Mouse (Mus musculus): ENCODE results near the gene Uqcc2. TPM values are rescaled to one million over a fixed set of nuclear protein-coding genes. Genes with fewer than 3 reads are reported as not detected.

Uqcc2 gene
- 316 and 330 TPM in 2 replicates for polyA plus RNA-seq (2012; rRNA removed)

- Histone ChIP-seq H3K27ac (ENCODE audit: insufficient read depth, low read length) (peak within 1 kb of the TSS; percentile 78), H3K4me1 (ENCODE audit: control insufficient read depth, insufficient read depth, low read length) (peaks cover 35% of the 10 kb centered on the region), H3K4me3 (replicated peaks; ENCODE audit: insufficient read depth, low read depth, low read length) (peak within 1 kb of the TSS; percentile 67), H3K27me3 (ENCODE audit: control insufficient read depth, insufficient read depth, low read length) (no peaks in the 10 kb centered on the region)
- WGBS: under 1% methylated on average over 46 of the region's 46 CpGs
- TF ChIP-seq POLR2A (IDR thresholded peaks at IDR 0.05; ENCODE audit: borderline replicate concordance, insufficient read depth, low read length): peak; percentile 91
- peak; percentile 77; the same call in 1 of the 2 replicates for TF ChIP-seq CTCF (IDR thresholded peaks at IDR 0.05; ENCODE audit: borderline replicate concordance, insufficient read depth, low read depth, low read length)
- peak; percentile 97 to 98 for DNase-seq
Measured at GRCm38 (mm10) chr17:27133551-27134141, at the start of gene Uqcc2. TSS of gene Uqcc2 (minus strand) at chr17:27133916.

GRCm38 (mm10) chr17:27182401-27182800, 48.7 kb upstream of the Uqcc2 start:
- TF ChIP-seq POLR2A (IDR thresholded peaks at IDR 0.05; ENCODE audit: borderline replicate concordance, insufficient read depth, low read length) (no peak), CTCF (IDR thresholded peaks at IDR 0.05; ENCODE audit: borderline replicate concordance, insufficient read depth, low read depth, low read length) (no peak)
- Histone ChIP-seq H3K4me1 (ENCODE audit: control insufficient read depth, insufficient read depth, low read length) (peaks cover 22% of the 10 kb centered on the region), H3K27me3 (ENCODE audit: control insufficient read depth, insufficient read depth, low read length) (no peaks in the 10 kb centered on the region), H3K27ac (ENCODE audit: insufficient read depth, low read length) (no peak overlapping the region), H3K4me3 (replicated peaks; ENCODE audit: insufficient read depth, low read depth, low read length) (no peak overlapping the region)
- no peak for DNase-seq
- 64% methylated on average over 5 of the region's 5 CpGs for WGBS

- H3K4me1 ChIP-seq (ENCODE audit: control insufficient read depth, insufficient read depth, low read length): peaks cover 17% of the 10 kb centered on the region
- DNase-seq: no peak
- H3K27me3 ChIP-seq (ENCODE audit: control insufficient read depth, insufficient read depth, low read length): no peaks in the 10 kb centered on the region
- WGBS: 69% methylated on average over 3 of the region's 3 CpGs
- no peak overlapping the region for H3K27ac ChIP-seq (ENCODE audit: insufficient read depth, low read length)
- TF ChIP-seq CTCF (IDR thresholded peaks at IDR 0.05; ENCODE audit: borderline replicate concordance, insufficient read depth, low read depth, low read length): no peak
- TF ChIP-seq POLR2A (IDR thresholded peaks at IDR 0.05; ENCODE audit: borderline replicate concordance, insufficient read depth, low read length): no peak
- H3K4me3 ChIP-seq (replicated peaks; ENCODE audit: insufficient read depth, low read depth, low read length): no peak overlapping the region
Measured at GRCm38 (mm10) chr17:27181666-27182065, 48.0 kb upstream of the Uqcc2 start.

- H3K4me3 ChIP-seq (replicated peaks; ENCODE audit: insufficient read depth, low read depth, low read length): no peak overlapping the region
- no peak for TF ChIP-seq POLR2A (IDR thresholded peaks at IDR 0.05; ENCODE audit: borderline replicate concordance, insufficient read depth, low read length)
- TF ChIP-seq CTCF (IDR thresholded peaks at IDR 0.05; ENCODE audit: borderline replicate concordance, insufficient read depth, low read depth, low read length): no peak
- no peaks in the 10 kb centered on the region for H3K27me3 ChIP-seq (ENCODE audit: control insufficient read depth, insufficient read depth, low read length)
- WGBS: 75% methylated on average over 12 of the region's 12 CpGs
- peaks cover 11% of the 10 kb centered on the region for H3K4me1 ChIP-seq (ENCODE audit: control insufficient read depth, insufficient read depth, low read length)
- no peak for DNase-seq
- H3K27ac ChIP-seq (ENCODE audit: insufficient read depth, low read length): no peak overlapping the region
Measured at GRCm38 (mm10) chr17:27179681-27180280, 46.1 kb upstream of the Uqcc2 start.

- Histone ChIP-seq H3K27me3 (ENCODE audit: control insufficient read depth, insufficient read depth, low read length) (no peaks in the 10 kb centered on the region), H3K4me3 (replicated peaks; ENCODE audit: insufficient read depth, low read depth, low read length) (no peak overlapping the region), H3K4me1 (ENCODE audit: control insufficient read depth, insufficient read depth, low read length) (peaks cover 17% of the 10 kb centered on the region), H3K27ac (ENCODE audit: insufficient read depth, low read length) (no peak overlapping the region)
- DNase-seq: no peak
- 96% methylated on average over 17 of the region's 17 CpGs for WGBS
- TF ChIP-seq POLR2A (IDR thresholded peaks at IDR 0.05; ENCODE audit: borderline replicate concordance, insufficient read depth, low read length) (no peak), CTCF (IDR thresholded peaks at IDR 0.05; ENCODE audit: borderline replicate concordance, insufficient read depth, low read depth, low read length) (no peak)
Measured at GRCm38 (mm10) chr17:27178427-27179177, 44.9 kb upstream of the Uqcc2 start.

GRCm38 (mm10) chr17:27178019-27178418, 44.3 kb upstream of the Uqcc2 start:
- no peak overlapping the region for H3K4me3 ChIP-seq (replicated peaks; ENCODE audit: insufficient read depth, low read depth, low read length)
- 92% methylated on average over 9 of the region's 9 CpGs for WGBS
- no peak for DNase-seq
- TF ChIP-seq CTCF (IDR thresholded peaks at IDR 0.05; ENCODE audit: borderline replicate concordance, insufficient read depth, low read depth, low read length): no peak
- TF ChIP-seq POLR2A (IDR thresholded peaks at IDR 0.05; ENCODE audit: borderline replicate concordance, insufficient read depth, low read length): no peak
- no peak overlapping the region for H3K27ac ChIP-seq (ENCODE audit: insufficient read depth, low read length)
- peaks cover 15% of the 10 kb centered on the region for H3K4me1 ChIP-seq (ENCODE audit: control insufficient read depth, insufficient read depth, low read length)
- no peaks in the 10 kb centered on the region for H3K27me3 ChIP-seq (ENCODE audit: control insufficient read depth, insufficient read depth, low read length)

GRCm38 (mm10) chr17:27176754-27177153, 43.0 kb upstream of the Uqcc2 start:
- Histone ChIP-seq H3K27me3 (ENCODE audit: control insufficient read depth, insufficient read depth, low read length) (no peaks in the 10 kb centered on the region), H3K4me3 (replicated peaks; ENCODE audit: insufficient read depth, low read depth, low read length) (no peak overlapping the region), H3K4me1 (ENCODE audit: control insufficient read depth, insufficient read depth, low read length) (peaks cover 12% of the 10 kb centered on the region), H3K27ac (ENCODE audit: insufficient read depth, low read length) (no peak overlapping the region)
- no peak for DNase-seq
- WGBS: 98% methylated on average over 4 of the region's 4 CpGs
- no peak for TF ChIP-seq POLR2A (IDR thresholded peaks at IDR 0.05; ENCODE audit: borderline replicate concordance, insufficient read depth, low read length)
- TF ChIP-seq CTCF (IDR thresholded peaks at IDR 0.05; ENCODE audit: borderline replicate concordance, insufficient read depth, low read depth, low read length): no peak
